Mouse (Mus musculus) embryonic facial prominence, embryonic 11.5 days (tissue): ENCODE measurements at regions not wholly inside any gene's neighbourhood (a gene's known extent, or its start where the extent isn't known, plus 50 kb on each side); places are given as distances from the start of the nearest gene placed in this dataset.

Experiments used
- ATAC-seq: fragments of 200-750 bp; cut with Nextera tagmentation; replicated peaks from 2 replicates; pipeline ENCODE4 v1.8.0; 2017; ENCODE audit warnings: low read depth; ENCODE audit not compliant: insufficient number of reproducible peaks, low FRiP score, low TSS enrichment
- DNase-seq: peaks from one replicate; pipeline ENCODE4 v3.0.0-alpha.2; 2015; ENCODE audit warnings: low spot score
- H3K27ac ChIP-seq: fragments of 300-500 bp; sonication (generic); replicated peaks from 2 replicates; pipeline ENCODE4 v1.5.1; 2014; ENCODE audit warnings: mild to moderate bottlenecking, low read depth, low read length, control low read depth
- H3K27me3 ChIP-seq: fragments of 300-500 bp; sonication (generic); 2 replicates; pipeline ENCODE4 v1.6.1; 2014; ENCODE audit warnings: mild to moderate bottlenecking, low read length, moderate library complexity, mixed read lengths; ENCODE audit not compliant: control insufficient read depth, insufficient read depth
- H3K36me3 ChIP-seq: fragments of 300-500 bp; sonication (generic); replicated peaks from 2 replicates; pipeline ENCODE4 v1.6.1; 2014; ENCODE audit warnings: low read depth, mild to moderate bottlenecking, low read length, moderate library complexity, mixed read lengths; ENCODE audit not compliant: control insufficient read depth, insufficient read depth
- H3K4me1 ChIP-seq: fragments of 300-500 bp; sonication (generic); 2 replicates; pipeline ENCODE4 v1.6.1; 2014; ENCODE audit warnings: low read length, mixed read lengths; ENCODE audit not compliant: control insufficient read depth, insufficient read depth
- H3K4me2 ChIP-seq: fragments of 300-500 bp; sonication (generic); 2 replicates; pipeline ENCODE4 v1.6.1; 2014; ENCODE audit warnings: low read depth, mild to moderate bottlenecking, control low read depth, low read length, moderate library complexity
- H3K4me3 ChIP-seq: fragments of 300-500 bp; sonication (generic); 2 replicates; pipeline ENCODE4 v1.5.1; 2014; ENCODE audit warnings: low read depth, low read length, control low read depth
- H3K9ac ChIP-seq: fragments of 300-500 bp; sonication (generic); replicated peaks from 2 replicates; pipeline ENCODE4 v1.6.1; 2014; ENCODE audit warnings: mild to moderate bottlenecking, control low read depth, low read length
- H3K9me3 ChIP-seq: fragments of 300-500 bp; sonication (generic); replicated peaks from 2 replicates; pipeline ENCODE4 v1.6.1; 2016; ENCODE audit warnings: mild to moderate bottlenecking, low read length, inconsistent platforms, mixed read lengths; ENCODE audit not compliant: control insufficient read depth
- WGBS: fragments of 180-500 bp; shearing (Covaris S2); extraction: QIAGEN DNeasy Blood & Tissue Kit; methylation state at CpG from one replicate; pipeline ENCODE4 v1.1.7; 2014; 5-methylcytosine and 5-hydroxymethylcytosine counted together

DNA sequence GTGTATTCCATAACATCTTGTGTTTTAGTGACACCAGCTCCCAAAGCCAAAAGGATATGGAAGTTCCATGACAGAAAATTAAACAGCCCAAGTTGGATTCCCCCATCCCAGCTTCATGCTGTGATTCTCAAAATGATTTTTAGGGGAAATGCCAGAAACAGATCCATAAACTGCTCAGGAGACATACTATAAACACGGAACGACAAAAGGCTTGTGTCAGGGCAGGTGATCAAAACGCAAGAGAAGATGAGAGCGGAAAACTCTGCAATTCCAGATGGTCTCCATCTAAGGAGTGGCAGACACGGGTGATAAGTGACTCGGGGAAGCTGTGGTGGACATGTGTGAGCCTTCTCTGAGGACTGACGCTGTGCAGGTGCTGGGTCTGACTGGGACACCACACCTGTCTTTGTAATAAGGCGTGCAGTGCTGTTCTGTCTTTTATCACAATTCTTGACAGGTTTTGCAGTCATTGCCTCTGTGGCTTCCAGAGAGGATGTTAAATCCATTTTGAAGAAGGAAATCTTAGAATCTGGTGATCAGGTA, 56.4 kb upstream of the Lyplal1 start:
- 74% methylated on average over 8 of the region's 8 CpGs for WGBS
- ATAC-seq = no peak
- Histone ChIP-seq H3K27me3 (no peaks in the 10 kb centered on the region), H3K36me3 (no peaks in the 10 kb centered on the region), H3K4me2 (no peak overlapping the region), H3K4me3 (no peak overlapping the region), H3K27ac (no peak overlapping the region), H3K9me3 (no peaks in the 10 kb centered on the region), H3K9ac (no peak overlapping the region), H3K4me1 (no peaks in the 10 kb centered on the region)
- no peak for DNase-seq

DNA sequence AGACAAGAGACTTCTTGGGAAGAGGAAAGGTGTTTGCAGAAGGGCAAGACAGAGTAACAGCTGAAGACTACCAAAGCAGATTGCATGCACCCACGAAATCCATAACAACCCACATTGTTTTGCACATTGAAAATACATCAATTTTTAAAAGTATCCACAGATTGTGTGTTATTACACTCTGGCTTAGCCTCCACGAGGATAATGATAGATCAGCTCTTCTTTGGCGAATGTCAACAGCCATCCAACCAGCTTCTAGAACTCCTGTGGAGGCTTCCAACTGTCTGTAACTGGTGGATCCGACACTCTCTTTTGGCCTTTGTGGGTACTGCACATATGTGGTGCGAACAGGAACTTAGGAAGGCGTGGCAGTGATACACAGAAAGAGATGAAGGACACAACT, 54.6 kb upstream of the Lyplal1 start:
- Histone ChIP-seq H3K27me3 (no peaks in the 10 kb centered on the region), H3K9ac (no peak overlapping the region), H3K4me1 (no peaks in the 10 kb centered on the region), H3K36me3 (no peaks in the 10 kb centered on the region), H3K27ac (no peak overlapping the region), H3K4me3 (no peak overlapping the region), H3K4me2 (no peak overlapping the region), H3K9me3 (no peaks in the 10 kb centered on the region)
- ATAC-seq (no peak), DNase-seq (no peak)
- WGBS = 88% methylated on average over 6 of the region's 6 CpGs
